Mouse (Mus musculus): Measurements from ENCODE around the gene Flot1. TPM values are rescaled to one million over a fixed set of nuclear protein-coding genes. Genes with fewer than 3 reads are reported as not detected.

The Flot1 gene
- polyA plus RNA-seq, 1 experiment from 2014 or later = 36.1 TPM

DNA sequence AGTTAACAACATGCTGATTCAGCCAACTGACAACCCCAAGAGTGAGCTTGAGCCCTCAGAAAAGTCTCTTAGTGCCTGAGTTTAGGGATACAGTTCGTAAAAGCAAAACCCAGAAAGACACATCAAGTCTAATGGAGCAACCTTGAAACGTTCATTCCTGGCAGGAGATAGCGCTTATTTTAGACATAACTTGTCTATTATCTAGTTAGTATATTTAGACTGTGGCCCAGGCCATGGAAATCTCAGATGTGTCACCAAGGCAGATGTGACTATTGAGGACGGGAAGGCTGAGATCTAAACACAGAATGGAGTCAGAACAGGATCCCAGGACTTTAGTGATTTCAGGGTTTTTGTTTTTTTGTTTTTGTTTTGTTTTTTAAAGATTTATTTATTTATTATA, 37.9 kb upstream of the Flot1 start:
- Histone ChIP-seq H3K4me2 (replicated peaks; ENCODE audit: low read depth, low read length) (no peak overlapping the region), H3K9ac (ENCODE audit: low read depth, low read length) (no peak overlapping the region), H3K27me3 (ENCODE audit: control insufficient read depth, insufficient read depth, low read length) (no peaks in the 10 kb centered on the region), H3K9me3 (ENCODE audit: control insufficient read depth, low read length) (no peaks in the 10 kb centered on the region), H3K36me3 (ENCODE audit: control insufficient read depth, insufficient read depth, low read length) (no peaks in the 10 kb centered on the region), H3K27ac (ENCODE audit: low read depth, low read length) (no peak overlapping the region), H3K4me3 (ENCODE audit: low read length) (no peak overlapping the region), H3K4me1 (ENCODE audit: control insufficient read depth, insufficient read depth, low read length) (no peaks in the 10 kb centered on the region)
- ATAC-seq (ENCODE audit: low FRiP score, low TSS enrichment) = no peak
- whole genome bisulfite sequencing = 82% methylated on average over 4 of the region's 4 CpGs

DNA sequence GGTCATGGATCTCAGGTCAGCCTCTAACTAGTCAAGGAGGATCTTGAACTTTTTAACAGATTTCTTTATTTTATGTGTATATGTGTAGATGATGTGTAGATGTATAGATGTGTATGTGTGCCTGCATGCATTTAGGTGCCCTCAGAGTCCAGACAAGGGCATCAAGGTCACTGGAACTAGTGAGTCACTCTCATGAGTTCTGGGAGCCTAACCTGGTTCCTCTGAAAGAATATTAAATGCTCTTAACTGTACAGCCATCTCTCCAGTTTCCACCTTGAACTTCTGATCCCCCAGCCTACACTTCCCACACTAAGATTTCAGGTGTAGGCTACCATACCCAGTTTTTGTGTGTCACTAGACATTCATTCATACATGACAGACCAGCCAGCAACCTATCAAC, 35.5 kb upstream of the Flot1 start:
- ATAC-seq (ENCODE audit: low FRiP score, low TSS enrichment) = no peak
- Histone ChIP-seq H3K4me2 (replicated peaks; ENCODE audit: low read depth, low read length) (no peak overlapping the region), H3K36me3 (ENCODE audit: control insufficient read depth, insufficient read depth, low read length) (no peaks in the 10 kb centered on the region)

DNA sequence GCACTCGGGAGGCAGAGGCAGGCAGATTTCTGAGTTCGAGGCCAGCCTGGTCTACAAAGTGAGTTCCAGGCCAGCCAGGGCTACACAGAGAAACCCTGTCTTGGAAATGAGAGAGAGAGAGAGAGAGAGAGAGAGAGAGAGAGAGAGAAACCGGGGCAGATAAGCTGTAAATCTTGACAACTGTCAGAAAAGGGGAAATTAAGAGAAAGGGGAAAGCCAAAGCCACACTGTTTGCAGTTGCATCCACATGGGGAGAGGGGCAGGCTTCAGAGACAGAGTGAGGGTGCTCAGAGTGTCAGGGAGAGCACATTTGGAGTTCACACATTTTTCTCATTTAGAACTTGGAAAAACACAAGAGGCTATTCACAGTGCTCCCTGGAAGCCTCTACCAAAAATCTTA, 35.0 kb upstream of the Flot1 start:
- Histone ChIP-seq H3K9ac (ENCODE audit: low read depth, low read length) (no peak overlapping the region), H3K4me3 (ENCODE audit: low read length) (no peak overlapping the region), H3K9me3 (ENCODE audit: control insufficient read depth, low read length) (no peaks in the 10 kb centered on the region), H3K27ac (ENCODE audit: low read depth, low read length) (no peak overlapping the region), H3K4me1 (ENCODE audit: control insufficient read depth, insufficient read depth, low read length) (no peaks in the 10 kb centered on the region), H3K36me3 (ENCODE audit: control insufficient read depth, insufficient read depth, low read length) (no peaks in the 10 kb centered on the region), H3K4me2 (replicated peaks; ENCODE audit: low read depth, low read length) (no peak overlapping the region), H3K27me3 (ENCODE audit: control insufficient read depth, insufficient read depth, low read length) (no peaks in the 10 kb centered on the region)
- ATAC-seq (ENCODE audit: low FRiP score, low TSS enrichment) = no peak
- WGBS = 73% methylated on average over 3 of the region's 3 CpGs

More for the DNA sequence above, 35.5 kb upstream of the Flot1 start:
- no peak overlapping the region for H3K9ac ChIP-seq (ENCODE audit: low read depth, low read length)
- H3K4me3 ChIP-seq (ENCODE audit: low read length) = no peak overlapping the region
- H3K4me1 ChIP-seq (ENCODE audit: control insufficient read depth, insufficient read depth, low read length) = no peaks in the 10 kb centered on the region
- no peaks in the 10 kb centered on the region for H3K27me3 ChIP-seq (ENCODE audit: control insufficient read depth, insufficient read depth, low read length)
- H3K9me3 ChIP-seq (ENCODE audit: control insufficient read depth, low read length) = no peaks in the 10 kb centered on the region
- no peak overlapping the region for H3K27ac ChIP-seq (ENCODE audit: low read depth, low read length)

DNA sequence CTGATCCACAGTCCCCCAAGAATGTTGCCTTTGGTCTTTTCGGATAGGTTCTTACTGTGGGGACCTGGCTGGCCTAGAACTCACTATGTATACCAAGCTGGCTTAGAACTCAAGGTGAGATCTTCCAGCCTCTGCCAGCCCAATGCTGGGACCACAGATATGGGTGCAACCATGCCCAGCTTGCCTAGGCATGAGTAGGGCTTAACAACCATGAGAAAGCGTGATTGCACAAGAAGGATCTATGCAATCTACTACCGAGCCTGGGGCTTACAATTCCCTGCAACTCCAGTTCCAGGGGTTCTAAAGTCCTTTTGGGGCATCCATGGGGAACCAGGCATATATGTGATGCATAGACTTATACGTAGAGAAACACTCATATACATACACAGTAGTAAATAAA, 32.1 kb upstream of the Flot1 start:
- Histone ChIP-seq H3K4me3 (ENCODE audit: low read length) (no peak overlapping the region), H3K4me2 (replicated peaks; ENCODE audit: low read depth, low read length) (no peak overlapping the region), H3K9ac (ENCODE audit: low read depth, low read length) (no peak overlapping the region), H3K4me1 (ENCODE audit: control insufficient read depth, insufficient read depth, low read length) (no peaks in the 10 kb centered on the region), H3K27me3 (ENCODE audit: control insufficient read depth, insufficient read depth, low read length) (no peaks in the 10 kb centered on the region), H3K9me3 (ENCODE audit: control insufficient read depth, low read length) (no peaks in the 10 kb centered on the region), H3K27ac (ENCODE audit: low read depth, low read length) (no peak overlapping the region), H3K36me3 (ENCODE audit: control insufficient read depth, insufficient read depth, low read length) (no peaks in the 10 kb centered on the region)
- 85% methylated on average over 4 of the region's 4 CpGs for WGBS
- ATAC-seq (ENCODE audit: low FRiP score, low TSS enrichment) = no peak

DNA sequence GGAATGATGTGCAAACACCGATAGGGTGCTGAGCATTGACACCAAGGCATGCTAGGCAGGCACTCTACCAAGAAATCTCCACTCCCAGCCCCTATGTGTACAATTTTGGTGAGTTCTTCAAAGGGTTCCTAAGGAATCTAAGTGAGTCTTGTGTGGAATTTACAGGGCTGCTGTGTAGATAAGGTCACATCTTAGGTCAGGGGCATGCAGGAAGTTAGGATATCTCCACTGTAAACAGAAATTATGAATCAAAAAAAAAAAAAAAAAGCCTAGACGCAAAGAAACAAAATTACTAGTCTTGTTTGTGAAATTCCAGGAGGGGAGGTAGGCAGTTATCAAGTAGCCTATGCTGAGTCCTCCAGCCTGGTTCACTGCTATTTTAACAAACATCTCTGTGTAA, 30.2 kb upstream of the Flot1 start:
- no peaks in the 10 kb centered on the region for H3K4me1 ChIP-seq (ENCODE audit: control insufficient read depth, insufficient read depth, low read length)
- ATAC-seq (ENCODE audit: low FRiP score, low TSS enrichment) = no peak
- H3K36me3 ChIP-seq (ENCODE audit: control insufficient read depth, insufficient read depth, low read length) = no peaks in the 10 kb centered on the region
- H3K4me2 ChIP-seq (replicated peaks; ENCODE audit: low read depth, low read length) = no peak overlapping the region
- no peak overlapping the region for H3K4me3 ChIP-seq (ENCODE audit: low read length)
- H3K27me3 ChIP-seq (ENCODE audit: control insufficient read depth, insufficient read depth, low read length) = no peaks in the 10 kb centered on the region
- no peak overlapping the region for H3K27ac ChIP-seq (ENCODE audit: low read depth, low read length)
- 88% methylated on average over 2 of the region's 2 CpGs for WGBS
- H3K9ac ChIP-seq (ENCODE audit: low read depth, low read length) = no peak overlapping the region
- H3K9me3 ChIP-seq (ENCODE audit: control insufficient read depth, low read length) = no peaks in the 10 kb centered on the region

DNA sequence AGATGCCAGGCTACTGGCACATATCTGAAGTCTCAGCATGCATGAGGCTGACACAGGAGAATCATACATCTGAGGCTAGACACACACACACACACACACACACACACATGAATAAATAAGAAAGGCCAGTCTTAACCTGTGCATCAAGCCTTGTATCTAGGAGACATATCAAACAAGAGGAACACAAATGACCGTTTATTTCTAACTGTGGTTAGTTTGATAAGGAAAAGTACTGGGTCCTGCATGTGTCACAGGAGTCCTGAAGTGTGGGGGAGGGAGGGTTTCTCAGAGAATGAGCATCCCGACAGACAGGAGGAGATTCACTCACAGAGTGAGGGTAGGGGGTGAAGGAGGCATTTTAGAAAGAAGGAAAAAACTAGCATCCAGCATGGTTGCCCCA, 27.9 kb upstream of the Flot1 start:
- no peak overlapping the region for H3K4me3 ChIP-seq (ENCODE audit: low read length)
- no peaks in the 10 kb centered on the region for H3K36me3 ChIP-seq (ENCODE audit: control insufficient read depth, insufficient read depth, low read length)
- no peaks in the 10 kb centered on the region for H3K4me1 ChIP-seq (ENCODE audit: control insufficient read depth, insufficient read depth, low read length)
- H3K27me3 ChIP-seq (ENCODE audit: control insufficient read depth, insufficient read depth, low read length) = no peaks in the 10 kb centered on the region
- H3K9ac ChIP-seq (ENCODE audit: low read depth, low read length) = no peak overlapping the region
- WGBS = 53% methylated on average over 2 of the region's 2 CpGs
- H3K9me3 ChIP-seq (ENCODE audit: control insufficient read depth, low read length) = no peaks in the 10 kb centered on the region
- ATAC-seq (ENCODE audit: low FRiP score, low TSS enrichment) = no peak
- H3K27ac ChIP-seq (ENCODE audit: low read depth, low read length) = no peak overlapping the region
- no peak overlapping the region for H3K4me2 ChIP-seq (replicated peaks; ENCODE audit: low read depth, low read length)

DNA sequence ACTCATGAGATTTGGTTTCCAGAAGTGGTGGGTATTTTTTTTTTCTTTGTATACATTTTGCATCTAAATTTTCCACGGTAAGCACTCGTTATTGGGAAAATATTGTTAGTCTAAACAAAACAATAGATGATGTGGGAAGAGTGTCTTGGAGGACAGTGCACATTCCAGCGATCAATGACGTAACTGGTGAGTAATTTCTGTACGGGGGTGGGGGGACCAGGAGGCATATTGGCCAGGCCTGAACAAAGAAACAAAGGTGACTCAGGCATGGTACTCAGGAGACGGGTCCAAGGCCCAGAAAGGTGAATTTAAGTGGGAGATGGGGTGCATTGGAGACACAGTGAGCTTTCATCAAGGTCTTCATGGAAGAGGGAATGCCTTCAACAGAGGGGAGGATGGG, 27.4 kb upstream of the Flot1 start:
- no peaks in the 10 kb centered on the region for H3K9me3 ChIP-seq (ENCODE audit: control insufficient read depth, low read length)
- H3K4me3 ChIP-seq (ENCODE audit: low read length) = no peak overlapping the region
- no peak overlapping the region for H3K9ac ChIP-seq (ENCODE audit: low read depth, low read length)
- no peak overlapping the region for H3K27ac ChIP-seq (ENCODE audit: low read depth, low read length)
- no peaks in the 10 kb centered on the region for H3K27me3 ChIP-seq (ENCODE audit: control insufficient read depth, insufficient read depth, low read length)
- 80% methylated on average over 6 of the region's 6 CpGs for WGBS
- no peak overlapping the region for H3K4me2 ChIP-seq (replicated peaks; ENCODE audit: low read depth, low read length)
- H3K36me3 ChIP-seq (ENCODE audit: control insufficient read depth, insufficient read depth, low read length) = no peaks in the 10 kb centered on the region
- ATAC-seq (ENCODE audit: low FRiP score, low TSS enrichment) = no peak
- no peaks in the 10 kb centered on the region for H3K4me1 ChIP-seq (ENCODE audit: control insufficient read depth, insufficient read depth, low read length)

DNA sequence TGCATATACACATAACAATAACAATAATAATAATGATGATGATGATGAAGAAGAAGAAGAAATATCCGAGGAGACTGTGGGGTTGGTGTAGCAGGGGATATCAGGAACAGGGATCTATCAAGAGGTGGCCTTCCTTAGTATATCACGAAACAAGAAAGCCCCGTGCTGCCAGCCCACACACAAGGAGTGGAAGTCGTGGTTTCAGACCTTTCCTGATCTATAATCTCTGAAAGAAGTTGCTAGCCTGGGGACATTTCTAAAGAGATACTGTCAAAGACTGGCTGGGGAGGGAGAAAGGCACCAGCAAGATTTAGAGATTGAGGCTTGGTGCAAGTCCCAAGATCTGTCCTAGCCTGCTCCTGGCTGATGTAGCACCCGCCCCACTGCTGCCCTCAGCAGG, 26.2 kb upstream of the Flot1 start:
- 63% methylated on average over 5 of the region's 5 CpGs for WGBS
- H3K9me3 ChIP-seq (ENCODE audit: control insufficient read depth, low read length) = no peaks in the 10 kb centered on the region
- H3K4me3 ChIP-seq (ENCODE audit: low read length) = no peak overlapping the region
- H3K9ac ChIP-seq (ENCODE audit: low read depth, low read length) = no peak overlapping the region
- H3K27me3 ChIP-seq (ENCODE audit: control insufficient read depth, insufficient read depth, low read length) = no peaks in the 10 kb centered on the region
- H3K4me1 ChIP-seq (ENCODE audit: control insufficient read depth, insufficient read depth, low read length) = no peaks in the 10 kb centered on the region
- H3K27ac ChIP-seq (ENCODE audit: low read depth, low read length) = no peak overlapping the region
- no peaks in the 10 kb centered on the region for H3K36me3 ChIP-seq (ENCODE audit: control insufficient read depth, insufficient read depth, low read length)
- H3K4me2 ChIP-seq (replicated peaks; ENCODE audit: low read depth, low read length) = no peak overlapping the region
- no peak for ATAC-seq (ENCODE audit: low FRiP score, low TSS enrichment)

DNA sequence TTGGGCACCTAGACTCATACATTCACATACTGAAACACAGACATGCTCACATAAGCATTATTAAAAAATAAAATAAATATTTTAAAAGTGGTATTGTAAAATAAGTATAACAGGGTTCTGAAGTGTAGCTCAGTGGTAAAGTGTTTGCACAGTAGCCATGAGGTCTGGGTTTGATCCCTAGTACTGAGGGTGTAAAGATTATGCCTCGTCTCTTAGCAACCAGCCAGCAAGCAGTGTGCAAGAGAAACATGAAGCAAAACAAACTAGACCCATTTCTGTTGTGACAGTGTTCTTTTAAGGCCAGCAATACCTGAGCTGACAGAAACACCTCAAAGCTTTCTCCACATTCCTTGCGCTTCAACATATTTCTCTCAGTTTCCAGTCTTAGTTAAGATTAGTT, 22.1 kb upstream of the Flot1 start:
- no peaks in the 10 kb centered on the region for H3K27me3 ChIP-seq (ENCODE audit: control insufficient read depth, insufficient read depth, low read length)
- no peak overlapping the region for H3K27ac ChIP-seq (ENCODE audit: low read depth, low read length)
- no peak overlapping the region for H3K4me2 ChIP-seq (replicated peaks; ENCODE audit: low read depth, low read length)
- WGBS = 78% methylated on average over 2 of the region's 2 CpGs
- no peak overlapping the region for H3K9ac ChIP-seq (ENCODE audit: low read depth, low read length)
- H3K36me3 ChIP-seq (ENCODE audit: control insufficient read depth, insufficient read depth, low read length) = no peaks in the 10 kb centered on the region
- no peak overlapping the region for H3K4me3 ChIP-seq (ENCODE audit: low read length)
- no peak for ATAC-seq (ENCODE audit: low FRiP score, low TSS enrichment)
- no peaks in the 10 kb centered on the region for H3K4me1 ChIP-seq (ENCODE audit: control insufficient read depth, insufficient read depth, low read length)
- no peaks in the 10 kb centered on the region for H3K9me3 ChIP-seq (ENCODE audit: control insufficient read depth, low read length)

DNA sequence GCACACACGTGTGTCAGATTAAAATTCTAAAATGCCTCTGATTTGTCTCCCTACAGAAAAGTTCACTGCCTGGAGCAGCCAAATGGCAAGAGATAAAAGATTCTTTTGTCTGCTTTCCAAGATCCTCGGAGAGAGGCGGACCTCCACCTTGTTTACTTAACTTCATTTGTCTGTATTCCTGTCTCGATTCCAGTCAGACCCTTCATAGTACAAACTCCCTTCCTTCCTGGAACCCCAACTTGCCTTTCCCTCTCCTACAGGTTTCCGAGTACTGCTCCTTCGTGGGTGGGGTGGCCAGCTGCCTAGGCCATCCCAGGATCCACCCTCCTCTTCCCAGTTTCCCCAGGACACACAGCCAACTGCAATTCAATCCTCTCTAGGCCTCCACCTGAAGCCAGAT, 20.0 kb upstream of the Flot1 start:
- Histone ChIP-seq H3K9ac (ENCODE audit: low read depth, low read length) (no peak overlapping the region), H3K4me1 (ENCODE audit: control insufficient read depth, insufficient read depth, low read length) (no peaks in the 10 kb centered on the region), H3K9me3 (ENCODE audit: control insufficient read depth, low read length) (no peaks in the 10 kb centered on the region), H3K4me3 (ENCODE audit: low read length) (no peak overlapping the region), H3K27me3 (ENCODE audit: control insufficient read depth, insufficient read depth, low read length) (no peaks in the 10 kb centered on the region), H3K4me2 (replicated peaks; ENCODE audit: low read depth, low read length) (no peak overlapping the region), H3K27ac (ENCODE audit: low read depth, low read length) (no peak overlapping the region), H3K36me3 (ENCODE audit: control insufficient read depth, insufficient read depth, low read length) (no peaks in the 10 kb centered on the region)
- ATAC-seq (ENCODE audit: low FRiP score, low TSS enrichment) = no peak
- 57% methylated on average over 6 of the region's 6 CpGs for WGBS
